16 mouse cellular contexts compared by ENCODE assay signal in the genomic region with DNA sequence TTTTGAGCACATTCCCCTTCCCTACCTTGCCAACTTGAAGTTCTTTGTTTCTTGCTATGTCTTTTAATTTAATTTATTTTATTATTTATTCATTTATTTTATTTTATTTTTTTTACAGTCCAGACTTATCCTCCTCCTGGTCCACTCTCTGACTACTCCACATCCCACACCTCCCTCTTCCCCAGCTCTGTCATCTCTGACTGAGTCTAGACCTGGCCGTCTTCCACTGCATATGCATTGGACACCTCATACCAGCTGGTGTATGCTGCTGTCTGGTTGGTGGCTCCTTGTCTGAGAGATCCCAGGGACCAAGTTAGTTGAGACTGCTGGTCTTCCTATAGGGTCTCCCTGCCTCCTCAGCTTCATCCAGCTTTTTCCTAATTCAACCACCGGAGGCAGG.
"Had no signal": no experiment of that assay in that cellular context is flagged by ENCODE, and none has a peak within 500 bp of the region (broad histone marks: within the 10 kb centered on the region; RNA-seq: fewer than 3 reads in every experiment).

No protein-coding gene starts in this region.

- H3K4me3 ChIP-seq: neural tube, embryonic 12.5 days; neural tube, embryonic 13.5 days; neural tube, embryonic 15.5 days; stomach, embryonic 15.5 days had no signal

- H3K9ac ChIP-seq: neural tube, embryonic 12.5 days; neural tube, embryonic 13.5 days; neural tube, embryonic 15.5 days; stomach, embryonic 15.5 days had no signal

- H3K4me2 ChIP-seq: neural tube, embryonic 12.5 days; neural tube, embryonic 13.5 days; neural tube, embryonic 15.5 days; stomach, embryonic 15.5 days had no signal

- H3K27me3 ChIP-seq: neural tube, embryonic 12.5 days; neural tube, embryonic 13.5 days; neural tube, embryonic 15.5 days; stomach, embryonic 15.5 days had no signal

- DNase-seq: retina, postnatal 1 day; right cerebral cortex, adult 18-20 months; right cerebral cortex, postnatal 14 days; right cerebral cortex, postnatal 25 days; right cerebral cortex, postnatal 4 days; spleen, adult 18-20 months; thymus, adult 18-20 months; thymus, adult 2 months; thymus, postnatal 14 days; thymus, postnatal 25 days; thymus, postnatal 36 days; thymus, postnatal 4 days had no signal

- H3K4me1 ChIP-seq: neural tube, embryonic 12.5 days; neural tube, embryonic 13.5 days; neural tube, embryonic 15.5 days; stomach, embryonic 15.5 days had no signal

- H3K9me3 ChIP-seq: neural tube, embryonic 12.5 days; neural tube, embryonic 13.5 days; neural tube, embryonic 15.5 days; stomach, embryonic 15.5 days had no signal

- H3K36me3 ChIP-seq: neural tube, embryonic 12.5 days; neural tube, embryonic 13.5 days; neural tube, embryonic 15.5 days; stomach, embryonic 15.5 days had no signal

- H3K27ac ChIP-seq: neural tube, embryonic 12.5 days; neural tube, embryonic 13.5 days; neural tube, embryonic 15.5 days; stomach, embryonic 15.5 days had no signal
